Mouse (Mus musculus) C3H10T1/2 (cell line): Measurements from ENCODE around the gene Thegl. TPM values are rescaled to one million over a fixed set of nuclear protein-coding genes. Genes with fewer than 3 reads are reported as not detected.

Experiments used
- polyA plus RNA-seq, 2 experiments: library from polyadenylated mRNA; unstranded; fragments of >200 nt; fragmentation: generic; extraction: Trizol; gene quantifications; one replicate each; pipeline ENCODE4 v1.2.1; 2012; ENCODE audit warnings: missing spikeins in 2 of 2

Thegl gene
- polyA plus RNA-seq = not detected

GRCm38 (mm10) chr5:77015544-77016482 lies at the start of gene Thegl:
TSS of gene Thegl (plus strand) at chr5:77016023.

GRCm38 (mm10) chr5:76974554-76975285 lies 41.1 kb upstream of the Thegl start, which contains the start of gene Srp72:
TSS of gene Srp72 (plus strand) at chr5:76974683.

DNA sequence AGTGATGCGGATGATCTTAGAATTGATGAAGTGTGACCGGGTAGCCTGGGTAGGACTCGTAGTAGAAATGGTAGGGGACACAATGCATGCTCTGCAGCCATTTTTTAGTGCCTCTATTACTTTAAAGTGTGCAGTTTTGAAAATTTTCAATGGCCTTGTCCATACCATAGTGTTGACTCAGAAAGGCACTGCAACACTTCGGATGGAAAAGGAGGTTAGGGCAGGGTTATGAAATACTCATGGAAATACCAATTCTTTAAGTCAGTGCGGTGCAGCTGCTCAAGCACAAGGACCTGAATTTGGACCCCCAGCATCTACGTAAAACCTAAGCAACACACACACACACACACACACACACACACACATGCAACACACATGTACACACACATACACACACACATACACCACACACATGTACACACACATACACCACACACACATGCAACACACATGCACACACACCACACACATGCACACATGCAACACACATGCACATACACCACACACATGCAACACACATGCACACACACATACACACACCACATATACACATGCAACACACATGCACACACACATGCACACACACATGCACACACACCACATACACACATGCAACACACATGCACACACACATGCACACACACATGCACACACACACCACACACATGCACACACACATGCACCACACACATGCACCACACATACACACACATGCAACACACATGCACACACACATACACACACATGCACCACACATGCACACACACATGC lies 11.6 kb upstream of the Thegl start, which contains the start of gene Arl9:
Gene Arl9 (plus strand): TSS at position 5 of the 771 bp plus-strand sequence.

Other genes starting within 250 kb of the Thegl start
- 1 to 10 TPM; 2.0 to 8.3 TPM for gene Aasdh, start 110.5 kb upstream of the Thegl start, polyA plus RNA-seq
- 100 to 1,000 TPM in 1 of 2 experiments, 10 to 100 TPM in 1; 37.6 to 110 TPM for gene Paics, start 64.7 kb upstream of the Thegl start, polyA plus RNA-seq
- 1 to 10 TPM; 3.3 to 3.8 TPM for gene Ppat, start 64.4 kb upstream of the Thegl start, polyA plus RNA-seq
- 10 to 100 TPM; 11.9 to 47.4 TPM for gene Srp72, start 41.3 kb upstream of the Thegl start, polyA plus RNA-seq
- gene Arl9, start 12.0 kb upstream of the Thegl start, polyA plus RNA-seq = under 1 TPM in 1 of 2 experiments, not detected in 1; 0.25 TPM
- under 1 TPM in 1 of 2 experiments, not detected in 1; 0.33 TPM for gene Hopx, start 99.1 kb downstream of the Thegl start, polyA plus RNA-seq
- under 1 TPM in 1 of 2 experiments, not detected in 1; 0.26 TPM for gene Spink2, start 195.4 kb downstream of the Thegl start, polyA plus RNA-seq
- gene Rest, start 249.5 kb downstream of the Thegl start, polyA plus RNA-seq = 1 to 10 TPM in 1 of 2 experiments, under 1 TPM in 1; 0.80 to 7.2 TPM